Mouse (Mus musculus): Measurements from ENCODE around the gene Vps33b.

DNA sequence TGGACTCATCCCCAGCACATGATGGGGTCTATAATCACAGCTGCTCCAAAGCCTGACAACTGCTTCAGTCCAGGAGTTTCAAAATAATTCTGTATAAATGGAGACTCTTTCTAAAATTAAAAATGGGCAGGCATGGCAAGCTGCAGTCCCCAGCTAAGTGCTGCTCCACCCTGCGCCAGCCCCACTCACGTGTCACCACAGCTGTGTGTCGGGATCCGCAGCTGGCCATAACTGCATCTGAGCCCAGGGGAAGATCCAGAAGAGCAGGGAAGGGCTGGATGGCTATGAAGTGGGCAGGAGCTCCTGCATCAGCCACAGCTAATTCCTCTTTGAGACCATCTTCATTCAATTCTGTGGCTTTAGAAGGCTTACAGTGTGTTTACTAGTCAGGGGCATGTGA lies 49.2 kb downstream of the Vps33b start:
- TF ChIP-seq POLR2A (IDR thresholded peaks at IDR 0.05; ENCODE audit: low read depth, low read length) = no peak
- TF ChIP-seq CTCF (IDR thresholded peaks at IDR 0.05; ENCODE audit: borderline replicate concordance, insufficient read depth, low read length) = no peak

Measured in embryonic fibroblast, embryonic 13.5 days (primary cell).